Mouse (Mus musculus) layer of hippocampus, postnatal 10 days (tissue): ENCODE data around the gene Ahdc1. TPM values are rescaled to one million over a fixed set of nuclear protein-coding genes. Genes with fewer than 3 reads are reported as not detected.
A peak's percentile ranks its signal among the peaks of the same experiment; 100 is the strongest.

ENCODE experiments used
- DNase-seq, 2 experiments: peaks; one replicate each; pipeline ENCODE4 v3.0.0; 2021; ENCODE audit warnings: low spot score in 2 of 2
- total RNA-seq, 2 experiments: library from RNA; stranded (reverse); gene quantifications; 2 replicates each; pipeline ENCODE4 v1.2.3; 2021

Gene Ahdc1
- total RNA-seq, 2 experiments from 2014 or later: 98.1 to 103 TPM

GRCm38 (mm10) chr4:133052029-133052745, 41.1 kb downstream of the Ahdc1 start:
- no peak for DNase-seq

DNA sequence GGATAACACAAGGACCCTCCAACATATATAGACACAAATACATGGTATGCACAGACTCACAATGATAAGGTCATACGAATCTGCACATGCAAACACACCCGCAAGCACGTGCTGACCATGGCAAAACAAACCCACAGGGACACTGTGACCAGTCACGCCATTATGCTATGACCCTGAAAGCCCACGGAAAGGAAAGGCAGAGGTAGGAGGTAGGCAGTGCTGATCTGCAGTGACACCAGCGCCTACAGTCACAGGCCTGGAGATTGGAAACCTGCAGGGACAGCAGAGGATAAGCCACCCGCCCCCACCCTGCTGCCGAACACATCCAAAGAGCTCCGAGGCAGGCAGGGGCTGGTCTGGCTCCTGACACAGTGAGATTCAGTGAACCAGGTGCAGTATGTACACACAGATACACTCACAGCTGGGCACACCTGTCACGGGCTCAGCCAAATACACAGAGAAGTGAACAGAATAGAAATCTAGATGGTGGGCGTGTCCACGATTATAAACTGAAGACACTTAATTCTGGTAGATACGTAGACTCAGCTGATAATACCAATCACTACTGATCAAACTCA, 42.0 kb downstream of the Ahdc1 start:
- no peak for DNase-seq

- DNase-seq: no peak
Measured at GRCm38 (mm10) chr4:133054530-133054929, 43.5 kb downstream of the Ahdc1 start.

- no peak for DNase-seq
Measured at GRCm38 (mm10) chr4:133055163-133055951, 44.3 kb downstream of the Ahdc1 start.

- DNase-seq: peak; percentile 82 to 86
Measured at GRCm38 (mm10) chr4:133056069-133056890, 45.2 kb downstream of the Ahdc1 start.

DNA sequence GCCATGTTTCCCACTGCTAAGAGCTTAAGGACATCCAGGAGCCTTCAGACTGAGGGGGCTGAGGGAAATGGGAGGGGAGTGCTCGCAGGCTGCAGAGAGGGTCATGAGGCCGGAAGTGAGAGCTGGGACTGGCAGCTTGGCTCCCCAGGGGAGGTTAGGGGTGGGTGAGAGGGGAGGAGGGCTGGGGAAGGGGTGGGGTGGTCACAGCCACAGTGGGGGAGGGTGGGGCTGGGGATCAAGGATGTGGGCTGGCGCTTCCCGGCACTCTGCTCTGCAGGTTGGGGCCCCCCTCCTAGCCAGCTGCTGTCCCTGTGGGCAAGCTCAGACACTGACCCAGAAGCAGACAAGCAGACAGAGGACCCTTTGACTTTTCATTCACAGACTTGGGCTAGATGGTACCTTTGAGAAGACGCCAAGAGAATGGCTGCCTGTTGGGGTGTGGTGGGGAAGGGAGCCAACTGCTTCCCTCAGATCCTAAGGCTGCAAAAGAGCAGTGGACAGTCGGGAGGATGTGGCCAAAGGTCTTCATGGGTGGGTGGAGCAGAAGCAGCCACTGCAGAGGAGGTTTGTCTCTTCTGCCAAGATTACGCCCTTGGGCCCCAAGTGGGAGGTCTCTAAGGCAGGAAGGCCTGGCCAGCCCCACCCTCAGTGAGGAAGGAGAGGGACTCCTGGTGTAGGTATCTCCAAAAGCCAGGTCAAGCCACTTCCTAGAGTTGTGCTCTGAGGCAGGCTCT, 46.5 kb downstream of the Ahdc1 start:
- no peak for DNase-seq

- no peak for DNase-seq
Measured at GRCm38 (mm10) chr4:133058123-133058453, 47.0 kb downstream of the Ahdc1 start.

DNA sequence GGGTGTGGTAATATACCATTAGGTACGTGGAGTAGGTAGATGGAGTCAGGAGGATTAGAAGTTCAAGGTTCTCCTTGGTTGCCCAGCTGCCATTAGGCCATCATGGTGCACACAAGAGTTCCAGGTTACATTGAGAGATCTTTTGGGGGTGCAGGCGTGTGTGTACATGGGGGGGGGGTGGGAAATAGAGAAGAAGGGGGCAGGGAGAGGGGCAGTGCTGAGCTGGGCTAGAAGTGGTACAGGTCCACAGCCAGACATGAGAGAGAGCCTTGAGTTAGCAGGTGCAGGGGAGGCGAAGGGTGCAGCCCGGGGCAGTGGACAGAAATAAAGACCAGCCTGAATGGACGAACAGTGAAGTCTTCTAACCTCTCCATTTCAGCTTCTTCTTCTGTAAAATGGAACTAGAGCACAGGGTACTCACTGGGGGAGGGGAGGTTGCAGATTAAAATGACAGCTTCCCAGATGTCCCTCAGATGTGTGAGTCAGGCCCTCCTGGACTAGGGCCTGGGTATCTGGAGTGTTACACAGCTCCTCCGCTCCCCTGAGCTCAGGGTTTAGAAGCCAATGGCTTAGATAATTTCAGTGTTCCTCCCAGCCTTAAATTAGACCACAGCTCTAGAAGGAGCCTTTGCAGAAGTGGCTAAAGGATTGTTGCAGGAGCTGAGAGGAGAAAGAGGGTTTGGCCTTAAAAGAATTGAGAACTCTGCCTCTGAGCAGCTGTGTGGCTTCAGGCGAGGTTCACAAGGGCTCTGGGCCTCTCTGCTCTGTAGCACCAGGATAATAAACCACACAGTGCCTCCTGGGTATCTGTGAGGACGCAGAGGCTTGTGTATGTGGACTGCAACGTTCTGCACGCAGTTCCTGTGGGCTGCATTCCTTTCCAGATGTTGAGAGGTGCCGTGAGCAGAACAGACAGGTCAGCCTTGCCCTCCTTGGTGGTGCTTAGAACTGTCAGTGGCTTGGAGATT, 47.7 kb downstream of the Ahdc1 start:
- DNase-seq: no peak

DNA sequence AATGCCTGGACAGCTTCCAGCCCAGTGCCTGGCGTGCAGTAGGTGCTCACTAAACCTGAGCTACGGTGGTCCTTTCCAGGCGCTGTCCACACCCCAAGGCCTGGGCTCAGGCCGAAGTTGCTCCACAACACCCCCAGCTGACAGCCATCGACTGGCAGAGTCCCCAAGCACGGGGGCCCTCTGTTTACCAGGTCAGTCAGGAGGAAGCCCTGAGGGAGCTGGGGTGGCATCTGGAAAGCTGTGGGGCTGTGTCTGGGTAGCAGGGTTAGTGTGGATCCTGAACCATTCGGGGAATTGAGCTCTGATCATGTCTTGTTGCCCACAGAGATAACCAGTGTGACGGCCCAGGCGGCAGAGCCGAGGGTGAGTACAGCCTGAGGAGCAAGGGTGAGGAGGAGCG, 49.6 kb downstream of the Ahdc1 start:
- no peak for DNase-seq

GRCm38 (mm10) chr4:133061798-133062197, 50.7 kb downstream of the Ahdc1 start:
- no peak for DNase-seq

GRCm38 (mm10) chr4:133062286-133062685, 51.2 kb downstream of the Ahdc1 start:
- no peak for DNase-seq

DNA sequence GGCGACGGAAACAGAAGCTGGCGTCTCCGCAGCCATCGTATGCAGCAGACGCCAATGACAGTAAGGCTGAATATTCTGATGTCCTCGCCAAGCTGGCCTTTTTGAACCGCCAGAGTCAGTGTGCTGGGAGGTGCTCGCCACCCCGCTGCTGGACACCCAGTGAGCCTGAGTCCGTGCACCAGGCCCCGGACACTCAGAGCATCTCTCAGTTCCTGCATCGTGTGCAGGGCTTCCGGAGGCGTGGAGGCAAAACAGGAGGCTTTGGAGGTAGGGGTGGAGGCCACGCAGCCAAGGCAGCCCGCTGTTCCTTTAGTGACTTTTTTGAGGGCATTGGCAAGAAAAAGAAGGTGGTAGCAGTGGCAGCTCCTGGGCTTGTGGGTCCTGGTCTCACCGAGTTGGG, 52.1 kb downstream of the Ahdc1 start:
- no peak for DNase-seq

DNA sequence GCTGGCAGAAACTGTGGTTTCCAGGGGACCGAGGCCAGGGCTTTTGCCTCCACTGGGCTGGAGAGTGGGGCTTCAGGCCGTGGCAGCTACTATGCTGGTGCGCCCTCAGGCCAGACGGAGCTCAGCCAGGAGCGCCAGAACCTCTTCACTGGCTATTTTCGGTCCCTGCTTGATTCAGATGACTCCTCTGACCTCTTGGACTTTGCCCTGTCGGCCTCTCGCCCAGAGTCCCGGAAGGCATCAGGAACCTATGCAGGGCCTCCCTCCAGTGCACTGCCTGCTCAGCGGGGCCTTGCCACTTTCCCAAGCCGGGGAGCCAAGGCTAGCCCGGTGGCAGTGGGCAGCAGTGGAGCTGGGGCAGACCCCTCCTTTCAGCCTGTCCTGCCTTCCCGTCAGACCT, 52.7 kb downstream of the Ahdc1 start:
- no peak for DNase-seq

- no peak for DNase-seq
Measured at GRCm38 (mm10) chr4:133064791-133065190, 53.7 kb downstream of the Ahdc1 start.

DNA sequence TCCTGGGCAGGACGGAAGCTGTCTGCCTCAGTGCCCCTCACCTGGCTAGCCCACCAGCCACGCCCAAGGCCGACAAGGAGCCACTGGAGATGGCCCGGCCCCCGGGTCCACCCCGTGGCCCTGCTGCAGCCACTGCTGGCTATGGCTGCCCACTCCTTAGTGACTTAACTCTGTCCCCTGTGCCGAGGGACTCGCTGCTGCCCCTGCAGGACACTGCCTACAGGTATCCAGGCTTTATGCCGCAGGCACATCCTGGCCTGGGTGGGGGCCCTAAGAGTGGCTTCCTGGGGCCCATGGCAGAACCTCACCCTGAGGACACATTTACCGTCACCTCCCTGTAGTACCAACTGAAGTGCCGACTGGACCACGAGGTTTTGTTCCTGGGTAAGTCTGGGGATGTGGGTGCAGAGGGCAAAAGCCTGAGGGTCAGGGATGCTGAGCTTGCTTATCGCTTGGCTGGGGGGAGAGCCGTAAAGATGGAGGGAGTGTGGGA, 54.9 kb downstream of the Ahdc1 start:
- DNase-seq: no peak

GRCm38 (mm10) chr4:133068400-133069138, 57.5 kb downstream of the Ahdc1 start:
- no peak for DNase-seq

GRCm38 (mm10) chr4:133070388-133070787, 59.3 kb downstream of the Ahdc1 start:
- DNase-seq: no peak

- DNase-seq: no peak
Measured at GRCm38 (mm10) chr4:133070821-133071372, 59.8 kb downstream of the Ahdc1 start.
